Mouse (Mus musculus) ES-E14 (cell line): ENCODE data around the gene Tfrc.

ENCODE experiments used
- CHD2 ChIP-seq: IDR thresholded peaks from 2 replicates; pipeline ENCODE4 v1.6.1; 2014; ENCODE audit warnings: mild to moderate bottlenecking, low read depth, low read length, inconsistent platforms
- MAFK ChIP-seq: IDR thresholded peaks from 2 replicates; pipeline ENCODE4 v1.6.1; 2014; ENCODE audit warnings: mild to moderate bottlenecking, low read depth, low read length, inconsistent platforms; ENCODE audit not compliant: insufficient read depth

DNA sequence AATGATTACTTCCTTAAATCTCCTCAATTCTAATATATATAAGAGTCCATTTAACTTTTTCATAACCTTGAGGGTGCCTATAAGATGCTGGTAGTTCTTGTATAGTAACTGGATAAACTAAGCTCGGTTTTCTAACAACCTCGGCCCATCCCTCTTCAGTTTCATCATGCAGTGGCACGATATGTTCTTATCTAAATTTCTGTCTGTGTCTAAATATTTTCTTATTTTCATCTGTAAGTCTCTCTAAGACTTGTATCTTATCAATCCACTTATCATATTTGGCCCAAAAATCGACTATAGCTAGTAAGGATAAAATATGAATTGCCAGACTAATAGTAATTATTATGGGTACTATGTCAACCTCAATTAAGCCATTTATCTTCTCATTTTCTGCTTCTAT, 22.2 kb upstream of the Tfrc start:
- TF ChIP-seq MAFK (no peak), CHD2 (no peak)
